Mouse (Mus musculus): ENCODE results near the gene Cenpu. TPM values are rescaled to one million over a fixed set of nuclear protein-coding genes. Genes with fewer than 3 reads are reported as not detected.
A peak's percentile ranks its signal among the peaks of the same experiment; 100 is the strongest.

The Cenpu gene
- polyA plus RNA-seq, 1 experiment from 2014 or later, result 6.1 TPM

DNA sequence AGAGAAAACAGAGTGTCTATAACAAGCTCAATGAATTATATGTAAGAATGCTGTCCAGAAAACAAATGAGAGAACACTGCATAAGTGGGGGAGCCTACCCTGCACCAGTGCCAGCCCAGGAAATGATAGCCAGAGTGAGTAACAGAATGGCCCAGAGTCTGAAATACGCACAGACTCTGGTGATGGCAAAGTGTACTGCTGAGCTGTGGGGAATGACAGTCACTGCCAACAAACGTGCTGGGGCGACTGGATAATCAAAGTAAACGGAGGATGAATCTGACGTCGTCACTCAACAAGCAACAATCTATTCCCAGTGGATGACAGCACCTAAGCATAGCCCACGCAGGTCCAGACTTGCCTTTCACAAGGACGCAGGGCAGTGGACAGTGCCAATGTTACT, 41.2 kb downstream of the Cenpu start:
- no peaks in the 10 kb centered on the region for H3K27me3 ChIP-seq (replicated peaks; ENCODE audit: insufficient read depth, low read length)
- H3K4me2 ChIP-seq (replicated peaks; ENCODE audit: low read depth, low read length), result no peak overlapping the region
- H3K4me3 ChIP-seq (ENCODE audit: low read depth, low read length), result no peak overlapping the region
- H3K4me1 ChIP-seq (ENCODE audit: insufficient read depth, low read depth, low read length), result no peaks in the 10 kb centered on the region
- no peaks in the 10 kb centered on the region for H3K36me3 ChIP-seq (ENCODE audit: insufficient read depth, low read length)
- no peak for ATAC-seq
- no peak for TF ChIP-seq CTCF (IDR thresholded peaks at IDR 0.05)
- TF ChIP-seq EP300 (IDR thresholded peaks at IDR 0.05), result no peak
- H3K27ac ChIP-seq (ENCODE audit: low read length), result no peak overlapping the region
- H3K9ac ChIP-seq (replicated peaks; ENCODE audit: low read depth), result no peak overlapping the region
- WGBS, result 75% methylated on average over 8 of the region's 8 CpGs
- DNase-seq (ENCODE audit: low spot score), result no peak
- no peaks in the 10 kb centered on the region for H3K9me3 ChIP-seq (ENCODE audit: low read length)

DNA sequence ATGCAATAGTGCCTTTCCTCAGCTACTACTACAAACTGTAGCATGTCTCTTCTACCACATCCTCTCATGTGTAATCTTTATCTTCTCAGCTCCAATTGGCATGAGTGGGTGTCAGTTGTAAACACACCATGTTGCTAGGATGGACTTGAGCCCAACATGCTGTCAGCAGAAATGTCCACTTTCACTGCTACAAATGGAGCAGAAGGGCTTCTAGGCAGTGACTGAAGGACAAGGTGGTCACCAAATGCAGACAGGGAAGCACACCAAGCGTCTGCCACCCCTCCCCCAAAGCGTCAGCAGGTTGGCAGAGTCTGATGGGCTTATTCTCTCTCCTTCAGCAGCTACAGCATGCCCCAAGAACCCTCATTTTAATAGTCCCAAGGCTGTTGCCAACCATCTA, 41.9 kb downstream of the Cenpu start:
- peak; percentile 36 for DNase-seq (ENCODE audit: low spot score)
- Histone ChIP-seq H3K4me3 (ENCODE audit: low read depth, low read length) (no peak overlapping the region), H3K4me1 (ENCODE audit: insufficient read depth, low read depth, low read length) (no peaks in the 10 kb centered on the region), H3K36me3 (ENCODE audit: insufficient read depth, low read length) (no peaks in the 10 kb centered on the region), H3K9me3 (ENCODE audit: low read length) (no peaks in the 10 kb centered on the region), H3K9ac (replicated peaks; ENCODE audit: low read depth) (no peak overlapping the region), H3K27ac (ENCODE audit: low read length) (no peak overlapping the region), H3K27me3 (replicated peaks; ENCODE audit: insufficient read depth, low read length) (no peaks in the 10 kb centered on the region), H3K4me2 (replicated peaks; ENCODE audit: low read depth, low read length) (no peak overlapping the region)
- peak; percentile 37; the same call in 1 of the 2 replicates for ATAC-seq
- WGBS, result 68% methylated on average over 2 of the region's 2 CpGs
- TF ChIP-seq CTCF (IDR thresholded peaks at IDR 0.05), result no peak

GRCm38 (mm10) chr8:46595593-46595992, 43.8 kb downstream of the Cenpu start:
- Histone ChIP-seq H3K4me2 (replicated peaks; ENCODE audit: low read depth, low read length) (no peak overlapping the region), H3K27ac (ENCODE audit: low read length) (no peak overlapping the region), H3K4me1 (ENCODE audit: insufficient read depth, low read depth, low read length) (no peaks in the 10 kb centered on the region), H3K4me3 (ENCODE audit: low read depth, low read length) (no peak overlapping the region), H3K36me3 (ENCODE audit: insufficient read depth, low read length) (no peaks in the 10 kb centered on the region), H3K9ac (replicated peaks; ENCODE audit: low read depth) (no peak overlapping the region), H3K27me3 (replicated peaks; ENCODE audit: insufficient read depth, low read length) (no peaks in the 10 kb centered on the region), H3K9me3 (ENCODE audit: low read length) (no peaks in the 10 kb centered on the region)
- DNase-seq (ENCODE audit: low spot score) (peak; percentile 50), ATAC-seq (no peak)
- TF ChIP-seq EP300 (IDR thresholded peaks at IDR 0.05) (no peak), CTCF (IDR thresholded peaks at IDR 0.05) (no peak)
- 87% methylated on average over 2 of the region's 2 CpGs for WGBS

- ATAC-seq (no peak), DNase-seq (ENCODE audit: low spot score) (no peak)
- H3K36me3 ChIP-seq (ENCODE audit: insufficient read depth, low read length), result no peaks in the 10 kb centered on the region
- 84% methylated on average over 2 of the region's 2 CpGs for WGBS
- no peak overlapping the region for H3K9ac ChIP-seq (replicated peaks; ENCODE audit: low read depth)
- no peak overlapping the region for H3K4me2 ChIP-seq (replicated peaks; ENCODE audit: low read depth, low read length)
- H3K9me3 ChIP-seq (ENCODE audit: low read length), result no peaks in the 10 kb centered on the region
- no peak overlapping the region for H3K27ac ChIP-seq (ENCODE audit: low read length)
- H3K4me3 ChIP-seq (ENCODE audit: low read depth, low read length), result no peak overlapping the region
- no peaks in the 10 kb centered on the region for H3K27me3 ChIP-seq (replicated peaks; ENCODE audit: insufficient read depth, low read length)
- no peaks in the 10 kb centered on the region for H3K4me1 ChIP-seq (ENCODE audit: insufficient read depth, low read depth, low read length)
- no peak for TF ChIP-seq EP300 (IDR thresholded peaks at IDR 0.05)
- no peak for TF ChIP-seq CTCF (IDR thresholded peaks at IDR 0.05)
Observed at GRCm38 (mm10) chr8:46596530-46596929, 44.7 kb downstream of the Cenpu start.

DNA sequence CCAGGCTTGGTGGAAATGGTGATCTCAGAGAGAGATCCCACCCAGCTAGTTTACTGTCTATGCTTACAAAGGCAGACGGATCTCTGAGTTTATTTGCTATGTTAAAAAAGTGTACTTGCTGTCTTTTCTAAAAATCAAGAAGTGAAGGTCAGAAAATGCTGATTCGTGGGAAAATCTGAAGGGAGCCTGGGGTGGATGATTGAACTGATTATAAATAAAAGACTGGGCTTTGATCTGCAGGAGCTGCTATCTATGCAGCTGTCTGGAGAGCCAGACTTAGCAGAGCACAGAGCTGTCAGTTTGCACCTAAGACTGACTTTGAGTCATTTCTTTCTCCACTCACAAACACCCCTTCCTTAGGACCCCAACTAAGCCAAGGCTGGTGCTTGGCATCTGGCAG, 45.6 kb downstream of the Cenpu start:
- Histone ChIP-seq H3K27ac (ENCODE audit: low read length) (no peak overlapping the region), H3K36me3 (ENCODE audit: insufficient read depth, low read length) (no peaks in the 10 kb centered on the region), H3K9me3 (ENCODE audit: low read length) (no peaks in the 10 kb centered on the region), H3K4me2 (replicated peaks; ENCODE audit: low read depth, low read length) (no peak overlapping the region), H3K4me3 (ENCODE audit: low read depth, low read length) (no peak overlapping the region), H3K4me1 (ENCODE audit: insufficient read depth, low read depth, low read length) (no peaks in the 10 kb centered on the region), H3K9ac (replicated peaks; ENCODE audit: low read depth) (no peak overlapping the region), H3K27me3 (replicated peaks; ENCODE audit: insufficient read depth, low read length) (no peaks in the 10 kb centered on the region)
- no peak for TF ChIP-seq CTCF (IDR thresholded peaks at IDR 0.05)
- TF ChIP-seq EP300 (IDR thresholded peaks at IDR 0.05), result no peak
- WGBS, result 69% methylated on average over 2 of the region's 2 CpGs
- DNase-seq (ENCODE audit: low spot score) (no peak), ATAC-seq (no peak)

DNA sequence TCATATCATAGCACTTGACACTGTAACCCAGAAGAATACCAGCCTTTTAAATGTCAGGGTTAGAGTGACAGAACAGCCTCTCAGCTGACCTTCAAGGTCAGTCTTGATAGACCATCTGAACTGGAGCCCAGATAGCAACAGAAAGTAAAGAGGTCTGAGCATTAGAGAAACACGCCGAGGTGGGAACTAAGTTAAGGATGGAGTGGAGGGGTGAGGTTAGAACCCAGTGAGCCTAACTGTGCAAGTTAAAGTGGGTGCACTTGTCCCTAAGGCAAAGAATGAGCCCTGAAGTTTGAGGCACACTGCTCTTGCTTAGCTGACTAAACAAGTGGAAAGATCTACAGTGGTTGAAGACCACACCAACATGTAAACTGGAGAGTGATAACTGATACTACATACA, 46.3 kb downstream of the Cenpu start:
- ATAC-seq (no peak), DNase-seq (ENCODE audit: low spot score) (no peak)
- Histone ChIP-seq H3K9ac (replicated peaks; ENCODE audit: low read depth) (no peak overlapping the region), H3K27me3 (replicated peaks; ENCODE audit: insufficient read depth, low read length) (no peaks in the 10 kb centered on the region), H3K9me3 (ENCODE audit: low read length) (no peaks in the 10 kb centered on the region), H3K4me2 (replicated peaks; ENCODE audit: low read depth, low read length) (no peak overlapping the region), H3K36me3 (ENCODE audit: insufficient read depth, low read length) (no peaks in the 10 kb centered on the region), H3K4me3 (ENCODE audit: low read depth, low read length) (no peak overlapping the region), H3K27ac (ENCODE audit: low read length) (no peak overlapping the region), H3K4me1 (ENCODE audit: insufficient read depth, low read depth, low read length) (no peaks in the 10 kb centered on the region)
- no peak for TF ChIP-seq CTCF (IDR thresholded peaks at IDR 0.05)
- no peak for TF ChIP-seq EP300 (IDR thresholded peaks at IDR 0.05)
- 54% methylated on average over 2 of the region's 2 CpGs for WGBS

DNA sequence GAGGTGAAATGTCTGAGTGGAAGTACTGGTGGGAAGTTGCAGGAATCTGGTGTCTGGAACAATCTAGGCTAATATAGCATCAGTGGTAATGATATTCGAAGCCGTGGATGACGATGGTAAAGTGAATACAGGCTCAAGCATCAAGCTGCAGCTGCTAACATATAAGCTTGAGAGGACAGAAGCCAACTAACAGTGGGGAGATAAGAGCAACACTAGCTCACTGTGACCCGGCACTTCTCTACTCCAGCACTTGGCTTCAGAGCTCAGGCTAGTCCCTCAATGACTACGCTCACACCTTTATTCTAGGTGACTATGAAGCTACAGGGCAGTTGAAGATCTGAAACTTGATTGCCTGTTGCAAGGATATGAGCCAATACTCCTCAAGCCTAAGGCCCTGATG, 46.9 kb downstream of the Cenpu start:
- no peak for DNase-seq (ENCODE audit: low spot score)

More for the DNA sequence above, 46.9 kb downstream of the Cenpu start:
- no peaks in the 10 kb centered on the region for H3K27me3 ChIP-seq (replicated peaks; ENCODE audit: insufficient read depth, low read length)
- H3K4me1 ChIP-seq (ENCODE audit: insufficient read depth, low read depth, low read length), result no peaks in the 10 kb centered on the region
- no peak overlapping the region for H3K4me2 ChIP-seq (replicated peaks; ENCODE audit: low read depth, low read length)
- WGBS, result 92% methylated on average over 5 of the region's 5 CpGs
- no peak overlapping the region for H3K27ac ChIP-seq (ENCODE audit: low read length)
- no peak for ATAC-seq
- H3K9ac ChIP-seq (replicated peaks; ENCODE audit: low read depth), result no peak overlapping the region
- TF ChIP-seq CTCF (IDR thresholded peaks at IDR 0.05) (no peak), EP300 (IDR thresholded peaks at IDR 0.05) (no peak)
- H3K9me3 ChIP-seq (ENCODE audit: low read length), result no peaks in the 10 kb centered on the region
- no peak overlapping the region for H3K4me3 ChIP-seq (ENCODE audit: low read depth, low read length)
- H3K36me3 ChIP-seq (ENCODE audit: insufficient read depth, low read length), result no peaks in the 10 kb centered on the region
